Mouse (Mus musculus): ENCODE measurements around the gene Slc37a1. TPM values are rescaled to one million over a fixed set of nuclear protein-coding genes. Genes with fewer than 3 reads are reported as not detected.

The Slc37a1 gene
- polyA plus RNA-seq, 1 experiment from 2014 or later = 13.2 TPM

DNA sequence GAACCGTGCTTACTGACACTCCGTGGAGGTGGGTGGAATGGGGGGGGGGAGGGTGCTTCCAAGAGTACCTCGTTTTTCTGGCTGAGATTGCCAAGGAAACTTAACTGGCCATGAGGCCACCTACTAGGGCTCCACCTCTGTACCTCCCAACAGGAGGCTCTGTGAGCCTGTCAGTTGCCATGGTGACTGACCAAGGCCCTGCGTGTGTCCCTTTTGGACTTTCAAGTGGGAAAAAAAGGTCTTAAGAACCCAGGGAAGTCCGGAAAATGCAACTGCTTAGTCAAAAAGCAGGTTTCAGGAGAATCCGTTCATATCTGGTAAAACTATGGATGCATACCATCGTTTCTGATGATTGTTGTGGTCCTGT, 3.9 kb upstream of the Slc37a1 start:
- 11% methylated on average over 7 of the region's 7 CpGs for WGBS
- no peak for ATAC-seq (ENCODE audit: low FRiP score)
- no peaks in the 10 kb centered on the region for H3K9me3 ChIP-seq
- no peak overlapping the region for H3K4me3 ChIP-seq
- peak overlapping the region; percentile 9; the same call in 1 of the 2 replicates for H3K4me2 ChIP-seq
- no peaks in the 10 kb centered on the region for H3K27me3 ChIP-seq
- no peak overlapping the region for H3K27ac ChIP-seq
- no peak overlapping the region for H3K9ac ChIP-seq
- peaks cover 10% of the 10 kb centered on the region for H3K4me1 ChIP-seq (replicated peaks)
- H3K36me3 ChIP-seq = no peaks in the 10 kb centered on the region

- no peaks in the 10 kb centered on the region for H3K9me3 ChIP-seq
- no peaks in the 10 kb centered on the region for H3K36me3 ChIP-seq
- no peak overlapping the region for H3K4me3 ChIP-seq
- no peak overlapping the region for H3K9ac ChIP-seq
- no peaks in the 10 kb centered on the region for H3K27me3 ChIP-seq
- H3K4me2 ChIP-seq = no peak overlapping the region
- WGBS = 72% methylated on average over 2 of the region's 2 CpGs
- no peak overlapping the region for H3K27ac ChIP-seq
- no peak for ATAC-seq (ENCODE audit: low FRiP score)
- H3K4me1 ChIP-seq (replicated peaks) = peaks cover 9% of the 10 kb centered on the region
These were observed 725 bp upstream of the Slc37a1 start for GRCm38 (mm10) chr17:31285867-31286266.

GRCm38 (mm10) chr17:31287216-31287615, 624 bp downstream of the Slc37a1 start:
- Histone ChIP-seq H3K27me3 (no peaks in the 10 kb centered on the region), H3K9ac (no peak overlapping the region), H3K4me1 (replicated peaks) (peaks cover 9% of the 10 kb centered on the region), H3K4me3 (no peak overlapping the region), H3K4me2 (no peak overlapping the region), H3K9me3 (no peaks in the 10 kb centered on the region), H3K36me3 (no peaks in the 10 kb centered on the region), H3K27ac (no peak overlapping the region)
- no peak for ATAC-seq (ENCODE audit: low FRiP score)
- 89% methylated on average over 3 of the region's 3 CpGs for WGBS

DNA sequence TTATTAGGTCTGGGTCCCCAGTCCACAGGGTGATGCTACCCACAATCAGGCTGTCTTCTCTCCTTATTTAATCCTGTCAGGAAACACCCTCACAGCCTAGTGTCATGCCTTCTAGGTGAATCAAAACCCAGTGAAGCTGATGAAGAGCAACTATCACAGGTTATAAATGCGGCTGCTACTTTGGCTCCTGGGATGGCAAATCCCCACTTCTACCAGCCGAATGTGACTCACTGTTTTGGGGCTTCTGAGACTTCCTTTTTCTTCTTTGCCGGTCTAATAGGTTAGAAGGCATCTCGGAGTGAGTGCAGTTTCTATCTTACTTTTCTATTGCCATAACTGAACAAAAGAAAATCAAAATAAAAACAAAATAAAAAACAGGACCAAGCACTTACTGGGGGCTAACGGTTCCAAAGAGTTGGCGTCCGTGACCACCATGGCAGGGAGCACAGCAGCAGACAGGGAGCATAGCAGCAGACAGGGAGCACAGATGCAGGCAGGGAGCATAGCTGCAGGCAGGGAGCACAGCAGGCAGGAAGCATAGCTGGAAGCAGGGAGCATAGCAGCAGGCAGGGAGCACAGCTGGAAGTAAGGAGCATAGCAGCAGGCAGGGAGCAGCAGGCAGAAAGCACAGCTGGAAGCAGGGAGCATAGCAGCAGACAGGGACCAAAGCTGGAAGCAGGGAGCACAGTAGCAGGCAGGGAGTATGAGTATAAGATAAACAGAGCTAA, 2.6 kb downstream of the Slc37a1 start:
- no peaks in the 10 kb centered on the region for H3K36me3 ChIP-seq
- no peaks in the 10 kb centered on the region for H3K27me3 ChIP-seq
- 64% methylated on average over 7 of the region's 7 CpGs for WGBS
- H3K4me1 ChIP-seq (replicated peaks) = 0 out of 2 replicates have a peak, but pooled peaks cover 2% of the 10 kb centered on the region
- H3K9ac ChIP-seq = no peak overlapping the region
- H3K4me3 ChIP-seq = no peak overlapping the region
- no peak overlapping the region for H3K4me2 ChIP-seq
- no peak overlapping the region for H3K27ac ChIP-seq
- H3K9me3 ChIP-seq = no peaks in the 10 kb centered on the region
- no peak for ATAC-seq (ENCODE audit: low FRiP score)

DNA sequence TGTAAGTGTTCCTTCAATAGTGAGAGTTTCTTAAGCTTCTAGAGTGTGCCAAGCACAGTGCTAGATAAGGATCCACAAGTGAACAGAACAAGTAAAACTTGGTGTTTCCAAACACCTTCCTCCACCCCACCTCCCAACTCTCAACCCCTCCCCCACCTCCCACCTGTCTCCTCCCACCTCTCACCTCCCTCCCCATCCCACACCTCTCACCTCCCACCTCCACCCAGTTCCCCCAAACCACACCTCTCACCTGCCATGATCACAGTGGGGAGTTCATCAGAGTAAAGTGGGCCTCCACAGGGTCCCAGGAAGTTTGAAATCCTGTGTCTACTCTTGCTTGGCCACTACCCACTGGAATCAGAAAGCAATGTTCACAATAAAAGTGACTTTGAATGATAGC, 3.7 kb downstream of the Slc37a1 start:
- no peak overlapping the region for H3K9ac ChIP-seq
- no peaks in the 10 kb centered on the region for H3K36me3 ChIP-seq
- no peak overlapping the region for H3K4me3 ChIP-seq
- no peak overlapping the region for H3K27ac ChIP-seq
- no peak overlapping the region for H3K4me2 ChIP-seq
- no peak for ATAC-seq (ENCODE audit: low FRiP score)
- no peaks in the 10 kb centered on the region for H3K9me3 ChIP-seq
- H3K27me3 ChIP-seq = no peaks in the 10 kb centered on the region
- H3K4me1 ChIP-seq (replicated peaks) = peaks cover 8% of the 10 kb centered on the region

- Histone ChIP-seq H3K27ac (no peak overlapping the region), H3K9ac (no peak overlapping the region), H3K9me3 (no peaks in the 10 kb centered on the region), H3K4me1 (replicated peaks) (peaks cover 13% of the 10 kb centered on the region), H3K4me3 (no peak overlapping the region), H3K36me3 (no peaks in the 10 kb centered on the region), H3K4me2 (no peak overlapping the region), H3K27me3 (no peaks in the 10 kb centered on the region)
- WGBS = 74% methylated on average over 6 of the region's 6 CpGs
- no peak for ATAC-seq (ENCODE audit: low FRiP score)
These were observed 4.3 kb downstream of the Slc37a1 start for GRCm38 (mm10) chr17:31290859-31291258.

DNA sequence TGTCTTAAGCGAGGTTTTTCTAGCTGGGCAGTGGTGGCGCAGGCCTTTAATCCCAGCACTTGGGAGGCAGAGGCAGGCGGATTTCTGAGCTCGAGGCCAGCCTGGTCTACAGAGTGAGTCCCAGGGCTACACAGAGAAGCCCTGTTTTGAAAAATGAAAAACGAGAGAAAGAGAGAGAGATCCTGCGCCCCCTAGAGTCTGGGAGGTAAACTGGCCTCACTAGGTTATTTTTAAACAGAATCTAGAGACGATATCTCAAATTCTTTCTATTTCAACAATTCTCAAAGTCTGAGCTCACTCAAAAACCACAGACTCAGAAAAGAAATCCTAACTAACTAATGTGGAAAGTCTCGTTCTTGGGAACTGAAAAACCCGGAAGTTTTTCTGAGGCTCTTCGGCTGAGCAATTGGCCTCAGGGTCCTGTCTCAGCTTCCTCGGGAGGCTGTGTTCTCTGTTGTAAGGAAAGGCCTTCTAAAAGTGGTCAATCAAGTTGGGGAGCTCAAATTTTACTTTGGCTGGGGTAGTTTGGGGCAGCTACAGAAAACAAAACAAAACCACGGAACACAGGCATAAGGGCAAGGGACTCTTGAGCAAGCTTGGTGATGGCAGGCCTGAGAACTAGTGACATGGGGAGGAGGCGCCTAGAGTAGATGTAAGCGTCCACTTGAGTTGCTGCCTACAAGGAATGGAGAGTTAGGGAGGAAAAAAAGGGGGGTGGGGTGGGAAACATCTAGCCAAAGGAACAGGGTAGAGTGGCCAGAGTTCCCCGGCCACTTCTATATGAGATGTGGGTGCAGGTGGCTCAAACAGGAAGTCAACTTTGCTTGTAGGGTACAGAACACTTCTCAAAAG, 8.0 kb downstream of the Slc37a1 start:
- Histone ChIP-seq H3K27me3 (no peaks in the 10 kb centered on the region), H3K9me3 (no peaks in the 10 kb centered on the region), H3K4me1 (replicated peaks) (peaks cover 45% of the 10 kb centered on the region), H3K27ac (0 out of 2 replicates have a peak overlapping the region, but pooled peaks have one; percentile 89), H3K36me3 (no peaks in the 10 kb centered on the region), H3K4me3 (0 out of 2 replicates have a peak overlapping the region, but pooled peaks have one; percentile 63), H3K9ac (no peak overlapping the region), H3K4me2 (peak overlapping the region; percentile 91; the same call in 1 of the 2 replicates)
- no peak for ATAC-seq (ENCODE audit: low FRiP score)
- WGBS = 89% methylated on average over 15 of the region's 15 CpGs

DNA sequence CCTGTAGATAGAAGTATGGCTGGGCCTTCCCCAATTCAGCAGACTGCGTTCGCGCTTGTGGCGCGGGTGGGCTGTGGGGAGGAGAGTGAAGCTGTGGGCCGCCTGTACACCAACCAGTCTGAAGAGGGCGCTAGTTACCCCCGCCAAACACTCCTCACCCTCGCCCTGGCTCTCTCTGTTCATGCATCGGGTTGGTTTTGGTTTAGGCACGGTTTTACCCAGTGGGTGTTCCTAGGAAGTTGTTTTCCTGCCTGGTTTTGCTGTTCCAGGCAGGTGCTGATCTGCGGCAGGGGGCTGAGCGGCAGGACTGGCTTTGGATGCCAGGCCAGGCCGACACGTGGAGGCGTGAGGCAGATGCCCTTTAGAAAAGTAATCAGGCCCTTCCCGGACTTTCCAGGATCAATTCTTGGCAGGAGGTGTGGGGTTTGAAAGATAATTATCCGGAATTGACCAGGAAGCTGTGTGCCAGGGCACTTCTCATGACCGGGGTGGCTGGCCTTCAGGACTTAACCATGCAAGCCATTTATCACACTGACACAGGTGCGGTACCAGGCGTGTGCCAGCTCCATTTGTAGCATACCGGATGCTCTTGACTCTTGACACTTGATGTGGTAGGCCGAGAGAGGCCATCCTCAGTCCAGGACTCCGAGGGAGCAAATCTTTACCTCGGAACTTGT, 8.8 kb downstream of the Slc37a1 start:
- Histone ChIP-seq H3K9ac (peak overlapping the region; percentile 86), H3K36me3 (no peaks in the 10 kb centered on the region), H3K4me3 (peak overlapping the region; percentile 63), H3K9me3 (no peaks in the 10 kb centered on the region), H3K27me3 (no peaks in the 10 kb centered on the region), H3K27ac (peak overlapping the region; percentile 89), H3K4me1 (replicated peaks) (peaks cover 48% of the 10 kb centered on the region), H3K4me2 (peak overlapping the region; percentile 91)
- 20% methylated on average over 25 of the region's 25 CpGs for WGBS
- peak; percentile 19 for ATAC-seq (ENCODE audit: low FRiP score)

DNA sequence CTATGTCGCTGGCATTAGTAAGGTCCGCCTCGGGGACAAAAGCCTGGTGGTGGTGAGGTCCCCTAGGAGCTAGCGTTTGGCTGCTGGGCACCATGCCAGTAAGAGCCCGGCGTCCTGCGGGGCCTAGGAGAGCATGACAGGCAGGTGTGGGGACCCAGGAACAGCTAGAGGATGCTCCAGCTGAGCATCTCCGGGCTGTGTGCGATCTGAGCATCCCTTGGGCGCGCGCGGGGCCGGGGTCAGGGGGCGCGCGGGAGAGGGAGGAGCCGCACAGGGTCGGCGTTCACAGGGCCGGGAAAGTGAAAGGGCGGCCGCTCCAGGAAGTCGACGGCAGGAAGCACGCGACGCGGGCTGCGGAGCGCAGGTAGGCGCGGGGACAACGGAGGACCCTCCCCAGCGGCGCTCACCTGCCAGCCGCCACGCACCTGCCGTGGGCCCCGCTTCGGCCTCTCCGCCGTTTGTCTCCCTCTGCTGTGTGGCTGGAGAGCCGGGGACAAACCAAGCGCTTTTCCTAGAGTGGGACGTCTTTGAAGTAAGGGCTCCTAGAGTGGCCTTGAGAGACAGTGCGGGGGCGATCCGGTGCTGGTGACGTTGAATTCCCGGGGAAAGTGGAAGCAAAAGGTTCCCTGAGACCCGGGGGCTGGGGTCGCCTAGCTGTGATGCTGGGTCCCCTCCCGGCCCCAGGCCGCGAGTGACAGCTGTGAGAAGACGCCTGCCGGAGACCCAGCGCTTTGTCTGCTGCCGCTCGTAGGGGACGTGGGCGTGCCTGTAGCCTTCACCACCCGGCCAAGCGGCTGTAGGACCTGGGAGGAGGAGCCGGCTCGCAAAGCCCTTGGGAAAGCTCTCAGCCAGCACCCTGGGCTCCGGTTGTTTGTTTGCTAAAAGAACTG, 9.5 kb downstream of the Slc37a1 start:
- H3K36me3 ChIP-seq = no peaks in the 10 kb centered on the region
- H3K9me3 ChIP-seq = no peaks in the 10 kb centered on the region
- H3K4me1 ChIP-seq (replicated peaks) = peaks cover 48% of the 10 kb centered on the region
- H3K4me3 ChIP-seq = peak overlapping the region; percentile 63
- H3K27me3 ChIP-seq = no peaks in the 10 kb centered on the region
- H3K27ac ChIP-seq = peak overlapping the region; percentile 89
- peak overlapping the region; percentile 86 for H3K9ac ChIP-seq
- peak overlapping the region; percentile 91 for H3K4me2 ChIP-seq
- ATAC-seq (ENCODE audit: low FRiP score) = peak; percentile 77
- WGBS = 1% methylated on average over 60 of the region's 68 CpGs

GRCm38 (mm10) chr17:31297521-31297939, 10.9 kb downstream of the Slc37a1 start:
- peak overlapping the region; percentile 91 for H3K4me2 ChIP-seq
- H3K36me3 ChIP-seq = no peaks in the 10 kb centered on the region
- H3K4me3 ChIP-seq = peak overlapping the region; percentile 63
- H3K9me3 ChIP-seq = no peaks in the 10 kb centered on the region
- WGBS = 19% methylated on average over 7 of the region's 7 CpGs
- H3K27ac ChIP-seq = 0 out of 2 replicates have a peak overlapping the region, but pooled peaks have one; percentile 89
- peak overlapping the region; percentile 86; the same call in 1 of the 2 replicates for H3K9ac ChIP-seq
- 0 out of 2 replicates have a peak, but pooled peaks have one; percentile 29 for ATAC-seq (ENCODE audit: low FRiP score)
- H3K4me1 ChIP-seq (replicated peaks) = peaks cover 48% of the 10 kb centered on the region
- no peaks in the 10 kb centered on the region for H3K27me3 ChIP-seq

- H3K4me3 ChIP-seq = no peak overlapping the region
- no peak for ATAC-seq (ENCODE audit: low FRiP score)
These were observed 12.0 kb downstream of the Slc37a1 start for GRCm38 (mm10) chr17:31298419-31299209.

More at GRCm38 (mm10) chr17:31298419-31299209, 12.0 kb downstream of the Slc37a1 start:
- H3K27ac ChIP-seq = no peak overlapping the region
- no peaks in the 10 kb centered on the region for H3K27me3 ChIP-seq
- H3K4me1 ChIP-seq (replicated peaks) = peaks cover 48% of the 10 kb centered on the region
- WGBS = 86% methylated on average over 6 of the region's 6 CpGs
- 0 out of 2 replicates have a peak, but pooled peaks cover 7% of the 10 kb centered on the region for H3K36me3 ChIP-seq
- H3K9ac ChIP-seq = no peak overlapping the region
- no peaks in the 10 kb centered on the region for H3K9me3 ChIP-seq
- H3K4me2 ChIP-seq = no peak overlapping the region
